Mouse (Mus musculus) heart, adult 18-20 months (tissue): ENCODE results near the gene Snx32. TPM values are rescaled to one million over a fixed set of nuclear protein-coding genes. Genes with fewer than 3 reads are reported as not detected.

Source experiments
- DNase-seq, 2 experiments: peaks; one replicate each; pipeline ENCODE4 v3.0.0; 2021 to 2022; ENCODE audit warnings: mixed read lengths in 1 of 2
- total RNA-seq, 2 experiments: library from RNA; stranded (reverse); gene quantifications; 2 replicates each; pipeline ENCODE4 v1.2.3; 2021

Gene Snx32
- total RNA-seq, 2 experiments from 2014 or later = 4.2 to 4.3 TPM

- DNase-seq = no peak
Observed at GRCm38 (mm10) chr19:5457746-5458442, 52.4 kb downstream of the Snx32 start, which contains the start of gene Ccdc85b. TSS of gene Ccdc85b (minus strand) at chr19:5457894.

GRCm38 (mm10) chr19:5456922-5457745 lies 53.2 kb downstream of the Snx32 start:
- peak; percentile 97 for DNase-seq

GRCm38 (mm10) chr19:5456241-5456921 lies 54.0 kb downstream of the Snx32 start:
- DNase-seq = peak; percentile 69 to 76

GRCm38 (mm10) chr19:5455568-5455967 lies 54.8 kb downstream of the Snx32 start:
- peak in 1 of 2 experiments; percentile 33 for DNase-seq

- no peak for DNase-seq
Observed at GRCm38 (mm10) chr19:5455037-5455436, 55.3 kb downstream of the Snx32 start.

GRCm38 (mm10) chr19:5451766-5452165 lies 58.6 kb downstream of the Snx32 start:
- no peak for DNase-seq

GRCm38 (mm10) chr19:5449673-5450072 lies 60.7 kb downstream of the Snx32 start:
- no peak for DNase-seq

- DNase-seq = peak in 1 of 2 experiments; percentile 36
Observed at GRCm38 (mm10) chr19:5448354-5449150, 61.8 kb downstream of the Snx32 start.

- DNase-seq = peak; percentile 69 to 82
Observed at GRCm38 (mm10) chr19:5447515-5448353, 62.6 kb downstream of the Snx32 start, which contains the start of gene Fosl1. TSS of gene Fosl1 (plus strand) at chr19:5447547.

GRCm38 (mm10) chr19:5445747-5446146 lies 64.6 kb downstream of the Snx32 start:
- DNase-seq = no peak

GRCm38 (mm10) chr19:5444954-5445353 lies 65.4 kb downstream of the Snx32 start:
- no peak for DNase-seq

- DNase-seq = no peak
Observed at GRCm38 (mm10) chr19:5444371-5444908, 65.9 kb downstream of the Snx32 start.

Other genes with a start within 250 kb of the Snx32 start
- gene Pacs1, start 237.4 kb downstream of the Snx32 start, total RNA-seq = 10 to 100 TPM; 21.8 to 22.7 TPM
- 100 to 1,000 TPM; 118 to 119 TPM for gene Sf3b2, start 215.1 kb downstream of the Snx32 start, total RNA-seq
- 10 to 100 TPM; 21.9 to 22.4 TPM for gene Gal3st3, start 212.2 kb downstream of the Snx32 start, total RNA-seq
- not detected for gene Catsper1, start 174.8 kb downstream of the Snx32 start, total RNA-seq
- 10 to 100 TPM; 17.3 to 21.4 TPM for gene Cst6, start 161.0 kb downstream of the Snx32 start, total RNA-seq
- 10 to 100 TPM; 18.8 to 19.7 TPM for gene Eif1ad, start 143.8 kb downstream of the Snx32 start, total RNA-seq
- gene Banf1, start 143.4 kb downstream of the Snx32 start, total RNA-seq = 100 to 1,000 TPM; 121 to 125 TPM
- 10 to 100 TPM; 47.8 to 48.1 TPM for gene Sart1, start 121.8 kb downstream of the Snx32 start, total RNA-seq
- gene Tsga10ip, start 108.0 kb downstream of the Snx32 start, total RNA-seq = under 1 TPM in 1 of 2 experiments, not detected in 1; 0.59 TPM
- gene Drap1, start 85.6 kb downstream of the Snx32 start, total RNA-seq = 100 to 1,000 TPM; 301 to 320 TPM
- gene AI837181, start 85.4 kb downstream of the Snx32 start, total RNA-seq = 10 to 100 TPM; 32.1 to 38.3 TPM
- gene Fosl1, start 63.0 kb downstream of the Snx32 start, total RNA-seq = not detected
- gene Ccdc85b, start 52.6 kb downstream of the Snx32 start, total RNA-seq = 1 to 10 TPM; 6.0 to 6.7 TPM
- gene Fibp, start 49.9 kb downstream of the Snx32 start, total RNA-seq = 10 to 100 TPM; 50.9 to 54.3 TPM
- 1 to 10 TPM in 1 of 2 experiments, under 1 TPM in 1; 0.25 to 1.5 TPM for gene Ctsw, start 42.0 kb downstream of the Snx32 start, total RNA-seq
- 1 to 10 TPM; 7.2 to 7.9 TPM for gene Efemp2, start 36.6 kb downstream of the Snx32 start, total RNA-seq
- 10 to 100 TPM; 16.9 to 24.2 TPM for gene Mus81, start 22.1 kb downstream of the Snx32 start, total RNA-seq
- 100 to 1,000 TPM; 184 to 211 TPM for gene Cfl1, start 20.1 kb downstream of the Snx32 start, total RNA-seq
- under 1 TPM; 0.35 to 0.57 TPM for gene 1700020D05Rik, start 6.8 kb downstream of the Snx32 start, total RNA-seq
- not detected for gene Ovol1, start 50.1 kb upstream of the Snx32 start, total RNA-seq
- gene Ap5b1, start 57.5 kb upstream of the Snx32 start, total RNA-seq = 1 to 10 TPM; 2.8 to 4.3 TPM
- 10 to 100 TPM; 56.5 to 59.3 TPM for gene Rnaseh2c, start 91.3 kb upstream of the Snx32 start, total RNA-seq
- gene Kat5, start 99.7 kb upstream of the Snx32 start, total RNA-seq = 10 to 100 TPM; 20.5 to 31.3 TPM
- 10 to 100 TPM; 25.4 to 30.2 TPM for gene Rela, start 126.9 kb upstream of the Snx32 start, total RNA-seq
- 10 to 100 TPM; 20.3 to 24.1 TPM for gene Sipa1, start 153.2 kb upstream of the Snx32 start, total RNA-seq
- gene Map3k11, start 178.2 kb upstream of the Snx32 start, total RNA-seq = 10 to 100 TPM; 21.5 to 25.2 TPM
- 10 to 100 TPM; 17.3 to 18.4 TPM for gene Pcnx3, start 178.4 kb upstream of the Snx32 start, total RNA-seq
- not detected for gene Kcnk7, start 193.8 kb upstream of the Snx32 start, total RNA-seq
- 100 to 1,000 TPM; 134 to 144 TPM for gene Ehbp1l1, start 215.8 kb upstream of the Snx32 start, total RNA-seq
- 10 to 100 TPM; 21.6 to 26.0 TPM for gene Fam89b, start 219.1 kb upstream of the Snx32 start, total RNA-seq
- gene Ltbp3, start 230.4 kb upstream of the Snx32 start, total RNA-seq = 10 to 100 TPM; 30.4 to 35.5 TPM